Mouse (Mus musculus) CD8-positive naive resting alpha-beta T cell, adult 2 months (primary cell): Measurements from ENCODE around the gene Tfdp1.
A peak's percentile ranks its signal among the peaks of the same experiment; 100 is the strongest.
"Not testable (repeated sequence)": the region's sequence is repeated elsewhere in the genome, so short reads cannot be mapped to it uniquely, and the experiment has no call there.

ENCODE experiments used
- DNase-seq, 2 experiments: peaks; one replicate each; pipeline ENCODE4 v3.0.0; 2022; ENCODE audit warnings: low read depth in 2 of 2, low spot score in 2 of 2

The Tfdp1 gene

DNA sequence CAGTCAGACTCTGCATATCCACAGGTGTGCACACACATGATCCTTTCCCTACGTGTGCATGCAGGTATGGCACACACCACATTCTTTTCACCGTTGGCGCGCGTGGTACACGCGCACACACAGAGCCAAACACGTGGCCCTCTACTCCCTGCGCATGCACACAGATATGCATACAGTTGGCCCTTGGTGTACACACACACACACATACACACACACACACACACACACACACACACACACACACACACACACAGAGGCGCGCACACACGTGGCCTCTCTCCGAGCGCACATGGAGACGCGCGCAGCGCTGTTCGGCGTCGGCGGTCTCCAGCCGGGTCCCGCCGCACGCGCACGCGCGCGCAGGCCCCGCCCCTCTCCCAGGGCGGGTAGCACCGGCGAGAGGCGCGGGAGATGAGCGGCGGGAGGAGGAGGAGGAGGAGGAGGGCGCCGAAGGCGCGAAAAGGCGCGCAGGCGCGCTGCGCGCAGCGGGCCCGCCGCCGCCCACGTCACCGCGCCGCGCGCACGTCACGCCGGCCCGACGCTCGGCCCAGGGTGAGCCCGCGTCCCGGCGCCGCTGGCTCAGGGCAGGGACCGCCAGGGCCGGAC lies at the start of gene Tfdp1:
Gene Tfdp1, plus strand, starts transcription at position 497 of the 606 bp plus-strand sequence.
- DNase-seq, result peak; percentile 41 to 50

- DNase-seq, result peak; percentile 68 to 72
Observed at GRCm38 (mm10) chr8:13292364-13292763, 46.2 kb upstream of the Tfdp1 start.

DNA sequence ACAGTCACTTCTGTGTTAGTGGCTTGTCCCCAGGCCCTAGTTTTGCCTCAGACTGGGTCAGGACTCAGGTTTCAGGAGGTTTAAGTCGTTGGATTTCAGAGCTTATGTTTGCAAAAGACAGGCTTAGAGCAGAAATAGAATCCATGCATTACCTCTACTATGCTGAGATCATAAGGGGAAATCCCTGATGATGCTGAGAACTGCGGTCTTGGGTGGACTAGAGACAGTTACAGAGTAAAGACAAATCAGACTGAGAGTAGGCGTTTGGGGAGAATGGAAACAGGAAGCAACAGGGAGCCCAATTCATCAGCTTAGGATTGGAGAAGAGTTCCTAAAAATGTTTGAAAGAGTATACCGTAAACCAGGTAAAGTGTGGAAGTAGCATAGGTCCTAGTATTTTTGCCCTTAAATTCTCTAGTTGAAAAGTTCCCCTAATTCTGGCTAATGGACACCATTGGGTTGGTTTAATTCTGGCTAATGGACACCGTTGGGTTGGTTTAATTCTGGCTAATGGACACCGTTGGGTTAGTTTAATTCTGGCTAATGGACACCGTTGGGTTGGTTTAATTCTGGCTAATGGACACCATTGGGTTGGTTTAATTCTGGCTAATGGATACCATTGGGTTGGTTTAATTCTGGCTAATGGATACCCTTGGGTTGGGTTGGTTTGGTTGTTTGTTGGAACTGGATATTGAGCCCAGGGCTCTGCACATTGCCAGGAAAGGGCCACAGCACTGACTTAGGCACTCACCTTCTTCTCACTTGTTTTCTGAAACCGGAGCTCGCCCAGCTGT lies 44.7 kb upstream of the Tfdp1 start:
- DNase-seq, result no peak

GRCm38 (mm10) chr8:13299571-13299970 lies 39.0 kb upstream of the Tfdp1 start:
- DNase-seq, result no peak

DNA sequence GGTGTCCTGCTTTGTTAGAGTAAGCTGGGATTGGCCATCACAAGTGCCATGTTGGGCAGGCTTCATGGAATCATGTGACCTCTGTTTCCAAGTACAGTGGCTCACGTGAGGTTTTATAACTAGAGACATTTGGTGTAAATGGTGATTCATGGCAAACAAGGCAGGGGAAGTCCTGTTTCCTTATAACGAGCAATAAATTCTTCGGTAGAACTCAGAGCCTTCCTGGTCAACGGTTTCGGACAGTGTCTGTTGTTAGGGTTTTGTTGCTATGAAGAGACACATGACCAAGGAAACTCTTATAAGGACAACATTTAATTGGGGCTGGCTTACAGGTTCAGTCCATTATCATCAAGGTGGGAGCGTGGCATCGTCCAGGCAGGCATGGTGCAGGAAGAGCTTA lies 37.5 kb upstream of the Tfdp1 start:
- DNase-seq, result no peak

DNA sequence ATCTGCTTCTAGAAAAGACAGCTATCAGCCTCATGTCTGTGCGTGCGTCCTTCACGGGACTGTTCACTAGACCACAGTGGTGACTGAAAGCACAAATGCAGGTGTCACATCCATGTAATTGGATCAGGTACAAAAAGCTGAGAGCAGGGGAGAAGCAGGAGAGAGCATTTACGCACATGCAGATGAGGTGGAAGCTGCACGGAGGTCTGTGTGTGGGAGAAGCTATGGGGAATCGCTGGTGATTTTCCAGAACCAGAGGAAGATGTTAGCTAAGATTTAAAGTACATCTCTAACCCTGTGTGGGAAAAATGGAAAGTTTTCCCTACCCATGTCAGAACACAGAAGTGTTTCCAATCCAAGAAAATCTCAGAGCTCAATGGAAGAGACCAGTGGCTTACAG lies 33.1 kb upstream of the Tfdp1 start:
- no peak for DNase-seq

GRCm38 (mm10) chr8:13305884-13306283 lies 32.7 kb upstream of the Tfdp1 start:
- no peak for DNase-seq

GRCm38 (mm10) chr8:13306309-13306909 lies 32.1 kb upstream of the Tfdp1 start:
- DNase-seq, result no peak

- DNase-seq, result no peak
Observed at GRCm38 (mm10) chr8:13306916-13307315, 31.6 kb upstream of the Tfdp1 start.

DNA sequence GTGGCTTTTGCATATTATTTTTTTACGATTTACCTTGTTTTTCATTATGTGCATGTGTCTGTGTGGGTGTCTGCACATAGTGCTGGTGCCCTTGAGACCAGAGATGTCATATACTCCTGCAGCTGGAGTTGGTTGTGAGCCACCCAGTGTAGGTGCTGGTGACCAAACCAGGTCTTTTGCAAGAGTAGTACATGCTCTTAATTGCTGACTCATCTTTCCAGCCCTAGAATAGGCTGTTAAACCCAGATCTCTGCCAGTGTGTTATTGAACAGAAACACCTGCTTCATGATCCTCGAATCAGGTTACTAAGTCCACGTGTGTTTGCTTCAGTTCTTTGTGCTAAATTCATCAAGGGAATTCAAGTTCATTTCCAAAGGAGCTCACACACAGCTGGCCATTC lies 23.6 kb upstream of the Tfdp1 start:
- DNase-seq, result no peak

DNA sequence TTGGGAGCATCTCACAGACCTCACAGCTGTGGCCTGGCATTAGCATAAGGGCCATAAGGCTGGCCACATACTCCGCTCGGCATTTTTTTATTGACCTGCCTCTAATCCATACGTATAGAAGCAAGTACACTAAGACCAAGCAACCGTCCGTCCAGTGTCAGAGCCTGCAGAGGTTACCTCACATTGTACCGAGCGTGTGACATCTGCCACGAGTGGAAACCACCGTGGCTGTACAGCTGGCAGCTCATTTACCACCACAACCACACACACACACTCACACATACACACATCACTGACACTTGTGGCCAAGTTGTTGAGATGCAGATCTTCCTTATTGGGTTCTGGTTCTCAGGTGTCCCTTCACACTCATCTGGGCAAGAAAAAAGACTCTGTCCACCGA lies 21.9 kb upstream of the Tfdp1 start:
- no peak for DNase-seq

- DNase-seq, result no peak
Observed at GRCm38 (mm10) chr8:13326598-13326997, 12.0 kb upstream of the Tfdp1 start.

DNA sequence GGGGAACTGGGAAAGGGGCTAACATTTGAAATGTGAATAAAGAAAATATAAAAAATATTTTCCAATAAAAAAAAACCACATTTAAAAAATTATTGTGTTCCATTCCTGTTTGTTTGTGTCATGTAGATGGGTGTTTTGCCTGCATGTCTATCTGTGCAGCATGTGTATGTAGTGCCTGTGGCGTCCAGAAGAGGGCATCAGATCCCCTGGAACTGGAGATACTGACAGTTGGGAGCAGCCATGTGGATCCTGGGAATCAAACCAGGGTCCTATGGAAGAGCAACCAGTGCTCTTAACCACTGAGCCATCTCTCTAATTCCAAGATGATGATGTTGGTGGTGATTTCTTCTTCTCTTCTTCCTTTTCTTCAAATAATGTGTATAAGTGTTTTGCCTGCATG lies 3.9 kb upstream of the Tfdp1 start:
- no peak for DNase-seq

GRCm38 (mm10) chr8:13337245-13337644 lies 1.3 kb upstream of the Tfdp1 start:
- not testable (repeated sequence) for DNase-seq

- DNase-seq, result no peak
Observed at GRCm38 (mm10) chr8:13337678-13338077, 873 bp upstream of the Tfdp1 start.

DNA sequence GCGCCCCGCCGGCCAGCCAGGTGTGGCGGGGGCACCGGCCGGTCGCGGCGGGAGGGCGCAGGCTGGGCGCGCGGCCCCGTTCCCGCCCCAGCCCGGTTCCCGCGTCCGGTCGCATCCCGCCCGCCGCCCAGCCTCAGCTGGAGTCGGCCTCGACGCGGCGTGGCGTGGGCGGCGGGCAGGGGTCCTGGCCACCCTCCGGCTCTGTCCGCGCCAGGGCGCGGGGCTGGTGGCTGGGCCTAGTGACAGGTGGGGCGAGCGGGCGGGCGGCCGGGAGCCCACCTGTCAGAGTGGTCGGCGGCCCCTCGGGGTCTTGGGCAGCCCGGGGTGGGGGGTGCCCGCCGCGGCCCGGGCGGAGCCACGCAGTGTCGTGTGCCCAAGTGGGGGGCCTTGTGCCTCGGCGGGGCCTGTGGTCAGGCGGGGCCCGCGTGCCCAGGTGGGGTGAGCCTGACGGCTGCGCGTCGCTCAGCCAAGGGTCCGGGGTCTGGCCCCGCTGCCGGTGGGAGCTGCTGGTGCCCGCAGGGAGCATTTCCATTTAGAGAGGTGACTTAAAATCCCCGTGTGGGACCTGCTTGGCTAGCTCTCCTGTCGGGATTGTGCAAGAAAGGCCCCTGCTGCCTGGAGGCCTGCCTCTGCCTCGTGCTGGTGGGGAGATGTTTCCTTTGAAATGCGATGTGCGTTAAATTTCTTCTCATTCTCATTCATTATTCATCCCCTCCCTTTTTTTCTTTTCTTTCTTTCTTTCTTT lies 522 bp downstream of the Tfdp1 start:
- DNase-seq, result peak in 1 of 2 experiments; percentile 4

DNA sequence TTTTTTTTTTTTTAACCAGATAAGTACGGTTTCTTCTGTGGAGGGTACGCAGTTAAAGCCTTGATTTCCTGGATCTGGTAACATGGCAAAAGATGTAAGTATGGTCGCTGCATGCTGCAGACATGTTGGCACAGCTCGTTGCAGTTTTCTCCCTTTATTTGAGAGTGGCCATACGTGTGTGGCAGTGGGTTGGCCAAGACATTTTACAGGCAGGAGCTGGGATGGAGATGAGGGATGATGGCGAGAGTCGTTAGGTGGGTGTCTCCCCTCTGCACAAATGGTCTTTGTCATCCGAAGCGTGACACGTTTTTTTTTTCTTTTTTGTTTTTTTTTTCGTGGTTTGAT lies 1.1 kb downstream of the Tfdp1 start:
- DNase-seq, result no peak

GRCm38 (mm10) chr8:13340650-13341049 lies 2.1 kb downstream of the Tfdp1 start:
- no peak for DNase-seq

DNA sequence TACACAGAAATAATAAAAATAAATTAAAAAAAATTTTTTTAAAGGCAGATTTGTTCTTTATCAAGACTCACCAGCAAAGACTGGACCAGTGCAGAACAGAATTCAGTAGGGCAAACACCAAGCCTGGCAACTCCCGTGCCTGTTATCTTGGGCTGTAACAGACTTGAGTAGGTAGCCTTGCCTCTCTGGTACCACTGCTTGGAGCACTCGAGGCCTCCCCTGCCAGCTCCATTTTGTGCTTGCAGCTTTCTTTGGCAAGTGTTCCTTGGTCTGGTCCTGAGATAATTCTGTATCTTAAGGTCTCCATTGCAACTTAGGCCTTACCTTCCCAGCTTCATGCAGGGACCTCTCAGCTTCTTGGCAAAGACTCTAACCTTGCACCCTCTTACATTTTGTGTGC lies 3.8 kb downstream of the Tfdp1 start:
- no peak for DNase-seq

GRCm38 (mm10) chr8:13343134-13343533 lies 4.6 kb downstream of the Tfdp1 start:
- DNase-seq, result no peak

DNA sequence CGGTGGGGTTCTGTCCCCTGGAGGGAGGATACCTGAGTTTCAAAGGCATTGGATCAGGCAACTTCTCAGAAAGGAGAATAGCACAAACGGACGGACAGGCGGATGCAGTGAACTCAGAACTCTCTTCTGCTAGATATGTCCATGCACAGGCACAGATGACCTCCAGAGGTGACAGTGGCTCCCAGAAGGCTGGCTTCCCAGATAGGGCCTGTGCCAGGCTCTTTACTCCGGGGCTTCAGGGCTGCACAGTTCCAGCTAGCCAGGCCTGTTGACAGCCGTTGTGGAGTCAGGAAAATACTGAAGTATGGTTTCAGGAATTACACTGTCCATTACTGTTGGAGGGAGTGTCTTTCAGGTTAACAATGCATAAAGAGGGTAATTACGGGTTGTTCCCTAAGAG lies 11.5 kb downstream of the Tfdp1 start:
- DNase-seq, result no peak

- DNase-seq, result no peak
Observed at GRCm38 (mm10) chr8:13351593-13351992, 13.0 kb downstream of the Tfdp1 start.
